Mouse (Mus musculus) ovary, postnatal 36 days (tissue): ENCODE data around the gene Gm40193.
"Not testable (repeated sequence)": the region's sequence is repeated elsewhere in the genome, so short reads cannot be mapped to it uniquely, and the experiment has no call there.

Source experiments
- DNase-seq: peaks from one replicate; pipeline ENCODE4 v3.0.0; 2022; ENCODE audit warnings: low spot score, mixed read lengths

Gm40193 gene

GRCm38 (mm10) chr11:70540928-70541327 is 8.2 kb upstream of the Gm40193 start:
- DNase-seq = no peak

GRCm38 (mm10) chr11:70539877-70540587 is 7.3 kb upstream of the Gm40193 start, which contains the start of gene Pld2:
TSS of gene Pld2 (plus strand) at chr11:70540064.
- peak; percentile 92 for DNase-seq

GRCm38 (mm10) chr11:70539423-70539822 is 6.7 kb upstream of the Gm40193 start:
- no peak for DNase-seq

- not testable (repeated sequence) for DNase-seq
These were observed 1.7 kb downstream of the Gm40193 start for GRCm38 (mm10) chr11:70531065-70531464.

GRCm38 (mm10) chr11:70528610-70529009 is 4.1 kb downstream of the Gm40193 start:
- DNase-seq = no peak

GRCm38 (mm10) chr11:70526211-70526610 is 6.5 kb downstream of the Gm40193 start:
- no peak for DNase-seq

- DNase-seq = no peak
These were observed 7.0 kb downstream of the Gm40193 start for GRCm38 (mm10) chr11:70525726-70526125.

GRCm38 (mm10) chr11:70525184-70525678 is 7.5 kb downstream of the Gm40193 start, which contains the start of gene Psmb6:
TSS of gene Psmb6 (plus strand) at chr11:70525367.
- peak; percentile 84 for DNase-seq

GRCm38 (mm10) chr11:70524782-70525181 is 8.0 kb downstream of the Gm40193 start:
- DNase-seq = no peak

- DNase-seq = not testable (repeated sequence)
These were observed 9.3 kb downstream of the Gm40193 start for GRCm38 (mm10) chr11:70523306-70523989.

GRCm38 (mm10) chr11:70520178-70520769 is 12.5 kb downstream of the Gm40193 start:
- peak; percentile 48 for DNase-seq

GRCm38 (mm10) chr11:70518923-70519322 is 13.8 kb downstream of the Gm40193 start, which contains the start of gene Gltpd2:
TSS of gene Gltpd2 (plus strand) at chr11:70519196.
- no peak for DNase-seq

GRCm38 (mm10) chr11:70518436-70518835 is 14.3 kb downstream of the Gm40193 start:
- no peak for DNase-seq

GRCm38 (mm10) chr11:70516352-70516751 is 16.4 kb downstream of the Gm40193 start:
- DNase-seq = no peak

- DNase-seq = no peak
These were observed 18.5 kb downstream of the Gm40193 start, which contains the start of gene Vmo1 for GRCm38 (mm10) chr11:70514288-70514687. TSS of gene Vmo1 (minus strand) at chr11:70514616.

GRCm38 (mm10) chr11:70513520-70513919 is 19.2 kb downstream of the Gm40193 start:
- DNase-seq = no peak

- DNase-seq = no peak
These were observed 19.9 kb downstream of the Gm40193 start for GRCm38 (mm10) chr11:70512709-70513342.

GRCm38 (mm10) chr11:70511825-70512224 is 20.9 kb downstream of the Gm40193 start:
- no peak for DNase-seq

GRCm38 (mm10) chr11:70511242-70511641 is 21.5 kb downstream of the Gm40193 start:
- DNase-seq = no peak

- DNase-seq = peak; percentile 37
These were observed 22.8 kb downstream of the Gm40193 start for GRCm38 (mm10) chr11:70509753-70510564.

- DNase-seq = no peak
These were observed 25.7 kb downstream of the Gm40193 start for GRCm38 (mm10) chr11:70506962-70507515.
